Mouse (Mus musculus) 3T3-L1 (cell line): ENCODE measurements around the gene Dglucy.
A peak's percentile ranks its signal among the peaks of the same experiment; 100 is the strongest.

ENCODE experiments used
- DNase-seq: peaks from one replicate; pipeline ENCODE4 v3.0.0-alpha.2; 2015; ENCODE audit warnings: low read depth, low spot score

Gene Dglucy

GRCm38 (mm10) chr12:100878556-100878955 lies 99.7 kb downstream of the Dglucy start:
- DNase-seq: no peak

GRCm38 (mm10) chr12:100883168-100883567 lies 104.3 kb downstream of the Dglucy start:
- DNase-seq: no peak

DNA sequence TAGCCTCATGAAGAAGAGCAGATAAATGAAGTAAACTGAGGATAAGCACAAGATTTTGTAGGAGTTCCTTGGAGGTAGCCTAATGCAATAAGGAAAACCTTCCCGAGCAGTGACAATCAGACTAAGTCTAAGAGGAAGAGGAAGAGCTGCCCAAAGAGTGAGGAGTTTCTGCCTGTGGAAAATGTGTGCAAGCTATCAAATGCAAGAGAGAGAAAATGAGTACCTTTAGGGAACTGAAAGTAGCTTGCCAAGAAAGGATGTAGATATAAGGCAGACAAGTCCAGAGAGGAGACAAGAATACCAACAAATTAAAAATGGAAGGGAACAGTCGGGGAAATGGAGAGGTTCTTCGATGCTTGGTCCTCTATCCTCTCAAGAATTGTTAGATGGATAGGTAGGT lies 106.7 kb downstream of the Dglucy start:
- DNase-seq: no peak

GRCm38 (mm10) chr12:100886877-100887276 lies 108.0 kb downstream of the Dglucy start:
- DNase-seq: no peak

- DNase-seq: peak; percentile 6
Observed at GRCm38 (mm10) chr12:100887801-100888258, 109.0 kb downstream of the Dglucy start.

GRCm38 (mm10) chr12:100890548-100890947 lies 111.7 kb downstream of the Dglucy start:
- DNase-seq: no peak

GRCm38 (mm10) chr12:100895504-100895903 lies 116.6 kb downstream of the Dglucy start:
- no peak for DNase-seq

GRCm38 (mm10) chr12:100896661-100897060 lies 117.8 kb downstream of the Dglucy start:
- no peak for DNase-seq

DNA sequence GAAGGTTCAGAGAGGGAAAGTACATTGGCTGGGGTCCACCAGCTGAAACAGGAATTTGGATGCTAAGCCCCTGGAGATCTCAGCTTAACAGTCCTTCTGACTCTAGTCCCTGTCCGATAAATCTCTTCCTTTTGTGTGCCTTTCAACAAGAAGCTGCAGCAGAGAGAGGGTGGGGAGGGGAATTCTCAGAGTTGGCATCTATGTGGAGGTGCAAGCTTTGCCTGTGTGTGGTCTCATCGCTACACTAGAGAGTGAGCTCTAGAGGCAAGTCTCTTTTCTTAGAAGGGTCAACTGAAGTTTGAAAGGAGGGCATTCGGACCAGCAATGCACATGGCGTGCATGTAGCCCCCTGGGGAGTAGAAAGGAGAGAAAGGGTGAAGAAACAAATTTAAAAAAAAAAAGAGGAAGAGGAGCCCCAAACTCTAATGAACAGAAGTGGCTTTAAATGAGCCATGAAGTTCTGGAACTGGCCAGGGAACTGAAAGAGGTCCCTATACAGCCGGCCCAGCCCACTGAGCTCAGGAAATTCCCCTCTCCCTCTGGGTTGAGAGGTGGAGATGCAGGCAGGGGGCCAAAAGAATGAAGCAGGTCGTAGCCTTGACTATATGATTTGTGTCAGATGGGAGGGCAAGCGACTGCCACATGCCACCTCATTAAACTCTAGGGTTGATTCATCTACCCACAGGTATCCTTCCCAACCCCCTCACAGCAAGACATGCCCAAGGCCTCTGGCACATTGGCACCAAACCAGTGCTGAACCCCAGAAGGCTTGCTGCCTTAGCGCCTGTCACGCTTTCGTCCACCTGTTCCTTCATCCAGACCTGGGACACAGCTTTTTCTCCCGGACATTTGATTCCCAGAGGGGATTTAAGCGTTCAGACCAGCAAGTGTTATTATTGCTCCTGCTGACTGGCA lies 119.1 kb downstream of the Dglucy start:
- no peak for DNase-seq

- no peak for DNase-seq
Observed at GRCm38 (mm10) chr12:100899111-100899640, 120.3 kb downstream of the Dglucy start.

- DNase-seq: no peak
Observed at GRCm38 (mm10) chr12:100900901-100901300, 122.0 kb downstream of the Dglucy start.

DNA sequence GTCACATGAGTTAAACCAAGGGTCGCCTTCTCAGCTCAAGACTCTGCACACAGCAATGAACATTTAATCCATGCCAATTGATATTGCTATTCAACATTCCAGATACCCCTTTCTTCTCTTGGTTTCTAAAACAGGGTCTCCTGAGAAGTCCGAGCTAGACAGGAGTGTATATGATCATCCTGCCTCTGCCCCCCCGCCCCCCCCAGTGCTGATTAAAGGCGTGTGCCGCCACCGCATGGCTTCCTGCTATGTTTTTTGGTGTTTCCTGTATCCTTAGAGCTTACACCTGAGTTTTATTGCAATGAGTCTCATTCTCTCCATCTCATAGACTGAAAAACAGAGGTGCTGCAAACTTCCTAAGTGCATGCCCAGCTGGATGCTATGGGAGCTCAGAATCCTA lies 122.5 kb downstream of the Dglucy start:
- DNase-seq: no peak

- no peak for DNase-seq
Observed at GRCm38 (mm10) chr12:100903761-100904160, 124.9 kb downstream of the Dglucy start.

- DNase-seq: no peak
Observed at GRCm38 (mm10) chr12:100906861-100907260, 128.0 kb downstream of the Dglucy start.

DNA sequence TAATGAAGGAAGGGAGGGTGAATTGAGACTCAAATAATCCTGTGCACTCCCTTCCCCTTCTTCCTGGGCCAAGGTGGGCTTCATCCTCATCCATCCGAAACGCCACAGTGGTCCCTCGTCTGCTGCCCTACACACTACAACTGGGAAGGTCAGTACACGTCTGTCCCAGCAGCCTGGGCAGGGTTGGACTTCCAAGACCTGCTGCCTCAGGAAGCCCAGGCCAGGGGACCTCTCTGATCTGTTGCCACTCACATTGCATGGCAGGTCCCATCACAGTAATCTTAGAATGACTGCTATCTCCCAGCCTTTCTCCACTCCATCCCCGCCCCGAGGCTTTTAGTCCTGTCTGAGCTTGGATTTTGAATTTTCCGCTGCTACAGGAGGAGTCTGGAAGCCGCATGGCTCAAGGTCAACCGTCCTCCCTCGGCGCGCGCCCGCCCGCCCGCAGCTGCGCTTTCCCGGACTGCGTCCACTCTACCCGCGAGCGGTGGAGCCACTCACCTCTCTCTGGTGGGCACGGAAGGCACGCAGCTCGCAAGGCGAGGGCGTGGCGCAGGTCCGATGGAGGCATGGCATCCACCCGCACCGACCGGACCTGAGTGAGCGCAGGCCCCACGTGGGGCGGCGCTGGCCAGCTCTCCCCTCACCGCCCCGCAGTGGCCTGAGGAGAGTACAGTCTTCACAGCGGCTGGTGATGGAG lies 128.9 kb downstream of the Dglucy start, which contains the start of gene Gpr68:
TSS of gene Gpr68 (minus strand) at position 601 of the 700 bp plus-strand sequence.
- no peak for DNase-seq

DNA sequence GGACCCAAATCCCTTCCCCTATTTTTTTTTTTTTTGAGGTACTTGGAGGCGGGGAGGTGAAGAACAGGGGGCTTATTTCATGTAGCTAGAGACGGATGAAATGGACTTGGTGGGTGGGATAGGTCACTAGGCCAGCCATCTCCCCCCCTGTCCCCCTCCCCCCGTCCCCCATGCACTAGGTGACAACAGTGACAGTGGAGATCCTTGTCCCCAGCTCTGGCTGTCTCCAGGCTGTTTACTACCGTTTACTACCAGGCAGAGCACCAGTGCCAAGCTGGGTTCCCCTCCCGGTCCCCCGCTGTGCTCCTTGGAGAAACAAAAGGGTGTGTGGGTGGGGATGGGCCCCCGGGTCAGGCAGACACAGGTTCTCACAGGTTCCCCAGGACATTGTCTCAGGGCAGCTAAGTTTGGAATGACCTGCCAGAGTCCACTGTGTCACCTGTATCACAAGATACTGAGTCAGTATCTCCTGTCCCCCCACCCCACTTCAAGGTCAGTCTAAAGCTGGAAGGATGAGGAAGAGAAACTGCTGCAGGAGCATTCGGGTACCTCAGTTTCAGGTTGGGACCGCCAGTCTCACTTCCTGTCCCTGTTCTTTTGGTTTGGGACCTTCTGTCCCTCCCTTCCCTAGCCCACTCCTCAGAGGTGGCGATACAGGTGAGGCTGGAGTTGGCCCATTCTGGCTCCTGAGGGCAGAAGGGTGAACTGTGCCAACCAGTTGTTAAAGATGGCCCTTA lies 129.6 kb downstream of the Dglucy start:
- no peak for DNase-seq

DNA sequence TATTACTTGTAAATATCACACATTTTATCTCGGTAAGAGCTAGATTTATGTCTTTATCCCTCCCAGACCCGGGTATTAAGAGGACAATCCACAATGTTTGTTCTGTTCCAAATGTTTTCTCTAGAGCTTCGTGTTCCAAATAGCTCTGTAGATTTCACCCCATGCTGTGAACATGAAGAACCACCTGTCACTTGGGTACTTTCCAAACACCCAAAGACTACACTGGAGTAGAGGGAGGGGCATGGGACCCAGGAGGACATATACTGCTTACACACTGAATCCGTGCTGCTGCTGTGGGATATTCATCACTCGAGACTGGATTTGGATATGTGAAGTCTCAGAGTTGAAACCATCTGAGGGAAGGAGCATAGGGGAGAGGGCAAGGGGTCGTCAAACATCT lies 130.9 kb downstream of the Dglucy start:
- DNase-seq: no peak

GRCm38 (mm10) chr12:100910731-100911130 lies 131.9 kb downstream of the Dglucy start:
- DNase-seq: no peak

- no peak for DNase-seq
Observed at GRCm38 (mm10) chr12:100924646-100925339, 145.9 kb downstream of the Dglucy start.

DNA sequence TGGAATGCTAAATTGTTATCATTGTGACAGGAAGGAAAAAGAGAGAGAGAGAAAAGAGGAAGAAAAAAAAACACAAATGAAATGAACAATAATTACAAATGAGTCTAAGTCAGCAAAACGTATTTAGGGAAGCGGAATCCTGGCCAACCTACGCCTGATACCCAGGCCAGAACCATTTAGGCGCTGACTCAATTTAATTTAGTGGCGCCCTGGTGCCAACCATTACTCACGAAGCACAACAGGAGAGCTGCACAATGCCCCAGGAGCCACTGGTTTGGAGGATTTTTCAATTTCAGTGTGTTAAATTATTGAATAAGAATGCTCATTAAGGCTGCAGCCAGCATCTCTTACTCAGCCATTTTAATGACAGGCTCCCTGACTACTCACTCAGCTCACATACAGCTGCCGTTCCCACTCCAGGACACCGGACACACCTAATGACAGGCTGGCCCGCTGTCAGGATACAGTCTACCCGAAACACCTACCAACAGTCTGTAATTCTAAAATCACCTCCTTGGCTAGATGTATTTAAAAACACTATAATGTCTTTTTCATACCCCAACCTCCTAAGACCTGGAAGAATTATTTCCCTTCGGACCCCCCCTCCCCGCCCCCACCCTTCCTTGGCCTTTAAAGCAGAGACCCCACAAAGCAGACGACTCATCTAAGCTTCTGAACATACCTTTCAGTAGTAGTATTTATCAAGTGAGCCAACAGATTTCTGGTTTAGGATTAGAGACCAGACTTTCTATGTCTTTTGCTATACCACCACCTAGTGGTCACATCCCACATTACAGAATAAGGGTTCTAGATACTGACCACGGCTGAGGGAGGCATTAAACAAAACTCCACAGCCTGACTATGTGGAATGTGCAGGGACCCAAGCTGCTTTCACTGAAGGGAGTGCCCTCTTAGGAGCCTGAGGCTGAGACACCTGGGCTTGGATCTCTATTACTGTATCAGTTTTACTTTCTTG lies 147.1 kb downstream of the Dglucy start:
- DNase-seq: peak; percentile 88
